Mouse (Mus musculus): ENCODE measurements around the gene Prcd.
"Not testable (repeated sequence)": the region's sequence is repeated elsewhere in the genome, so short reads cannot be mapped to it uniquely, and the experiment has no call there.

The Prcd gene

GRCm38 (mm10) chr11:116653234-116653633 lies at the start of gene Prcd:
Gene Prcd (plus strand): TSS chr11:116653534.
- in situ Hi-C loops (cut with MboI), result no loop called here

- in situ Hi-C loops (cut with MboI), result no loop called here
These were observed 49.2 kb upstream of the Prcd start for GRCm38 (mm10) chr11:116604097-116604496.

DNA sequence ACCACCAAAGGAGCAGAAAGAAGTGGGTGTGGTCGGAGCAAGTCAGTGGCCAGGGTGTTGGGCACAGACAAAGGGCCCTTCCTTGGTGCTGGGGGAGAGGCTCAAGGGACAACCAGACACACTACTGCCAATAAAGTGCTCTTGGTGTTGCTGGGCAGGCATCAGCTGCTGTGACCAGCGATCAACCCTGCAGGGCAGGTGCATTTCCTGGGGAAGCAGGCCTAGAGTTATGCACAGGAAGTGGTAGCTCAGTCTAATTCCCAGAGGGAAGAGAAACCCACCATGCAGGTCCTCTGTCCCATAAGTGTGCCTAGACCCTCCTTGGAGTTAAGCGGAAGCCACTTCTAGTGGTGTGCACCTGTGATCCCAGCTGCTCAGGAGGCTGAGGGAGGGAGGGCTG lies 45.6 kb upstream of the Prcd start:
- in situ Hi-C loops (cut with MboI), result no loop called here

- in situ Hi-C loops (cut with MboI), result no loop called here
These were observed 43.2 kb upstream of the Prcd start for GRCm38 (mm10) chr11:116609965-116610630.

GRCm38 (mm10) chr11:116611168-116611567 lies 42.2 kb upstream of the Prcd start:
- in situ Hi-C loops (cut with MboI), result not testable (repeated sequence)

DNA sequence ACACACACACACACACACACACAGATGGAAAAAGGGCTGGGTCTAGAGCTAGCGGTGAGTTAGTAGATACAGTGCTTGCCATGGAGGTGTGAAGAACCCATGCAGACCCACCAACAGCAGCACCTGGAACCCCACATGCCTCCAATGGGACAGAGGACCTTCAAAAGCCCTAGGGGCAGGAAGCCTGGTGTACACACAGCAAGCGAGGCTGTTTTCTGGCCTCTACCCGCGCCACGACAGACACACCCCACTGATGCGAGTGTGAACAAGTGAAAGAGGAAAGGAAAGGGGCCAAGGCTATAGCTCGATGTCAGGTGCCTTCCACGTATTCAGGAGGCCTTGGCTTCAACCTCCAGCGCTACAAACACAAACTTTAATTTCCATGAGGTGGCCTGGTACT lies 41.5 kb upstream of the Prcd start:
- in situ Hi-C loops (cut with MboI), result no loop called here

DNA sequence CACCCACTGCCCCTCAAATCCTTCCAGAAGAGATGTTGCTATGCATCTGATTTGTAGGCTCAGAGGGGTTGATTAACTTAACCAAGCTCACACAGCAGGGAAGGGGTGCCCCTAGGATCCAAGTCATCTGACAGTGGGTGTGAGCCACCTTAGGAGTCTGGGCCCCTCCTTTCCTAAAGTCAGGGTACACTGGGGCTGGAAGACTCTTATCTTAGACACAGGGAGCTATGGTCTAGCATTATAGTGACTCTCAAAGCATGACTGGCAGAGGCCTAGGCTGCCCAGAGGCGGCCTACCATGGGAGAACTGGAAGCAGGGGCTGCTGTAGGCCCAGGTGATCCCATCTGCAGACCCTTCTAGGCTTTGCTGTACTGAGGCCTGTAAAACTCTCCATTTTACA lies 40.8 kb upstream of the Prcd start:
- in situ Hi-C loops (cut with MboI), result no loop called here

- in situ Hi-C loops (cut with MboI), result no loop called here
These were observed 40.1 kb upstream of the Prcd start for GRCm38 (mm10) chr11:116613234-116613633.

DNA sequence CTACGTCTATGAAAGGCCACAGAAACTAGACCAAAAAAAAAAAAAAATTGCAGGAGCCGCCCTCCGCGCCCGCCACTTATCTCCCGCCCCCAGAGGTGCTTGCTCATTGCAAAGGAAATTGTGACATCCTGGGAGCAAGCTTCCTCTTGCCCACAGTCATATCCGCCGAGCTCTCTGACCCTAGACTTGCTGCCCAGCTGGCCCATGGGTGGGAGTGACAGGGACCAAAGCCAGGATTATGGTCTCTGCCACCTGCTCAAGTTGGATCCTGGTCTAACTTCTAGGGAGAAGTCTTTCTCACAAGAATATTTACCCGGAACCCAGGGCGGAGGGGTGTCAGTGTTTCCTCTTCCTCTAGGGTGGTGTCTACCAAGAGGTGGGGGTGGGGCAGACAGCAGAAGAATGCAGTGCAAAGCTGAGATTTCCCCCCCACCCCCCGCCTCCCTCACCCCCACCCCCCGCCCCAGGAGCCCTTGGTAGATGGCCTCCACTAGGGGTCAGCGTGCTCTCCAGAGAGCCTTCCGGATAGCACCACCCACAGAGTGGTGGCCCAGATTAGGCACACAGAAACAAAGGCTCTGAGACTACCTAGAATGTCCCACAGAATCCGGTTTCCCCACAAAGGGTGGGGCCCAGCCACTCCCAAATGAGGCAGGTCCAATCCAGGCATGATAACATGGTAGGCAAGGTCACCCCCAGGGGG lies 37.4 kb upstream of the Prcd start:
- in situ Hi-C loops (cut with MboI), result no loop called here

GRCm38 (mm10) chr11:116616438-116617118 lies 36.8 kb upstream of the Prcd start:
- in situ Hi-C loops (cut with MboI), result no loop called here

DNA sequence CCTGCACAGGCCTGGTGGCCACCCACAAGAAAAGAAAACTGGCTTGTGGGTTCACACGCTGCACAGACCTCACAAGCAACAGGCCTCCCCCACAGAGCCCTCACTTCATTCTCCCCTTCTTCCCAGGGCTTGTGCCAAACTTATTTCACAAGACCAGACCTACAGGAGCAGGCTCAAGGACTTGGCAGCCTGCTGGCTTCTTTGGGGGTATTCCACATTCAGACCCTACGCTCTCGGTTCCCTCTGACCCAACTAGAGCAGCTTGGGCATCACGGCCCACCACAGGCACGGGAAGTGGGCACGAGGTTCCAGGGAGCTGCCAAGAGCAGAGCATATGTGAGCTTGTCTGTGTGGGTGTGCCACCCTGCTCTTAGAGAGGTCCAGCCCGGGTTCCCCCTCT lies 35.7 kb upstream of the Prcd start:
- in situ Hi-C loops (cut with MboI), result no loop called here

DNA sequence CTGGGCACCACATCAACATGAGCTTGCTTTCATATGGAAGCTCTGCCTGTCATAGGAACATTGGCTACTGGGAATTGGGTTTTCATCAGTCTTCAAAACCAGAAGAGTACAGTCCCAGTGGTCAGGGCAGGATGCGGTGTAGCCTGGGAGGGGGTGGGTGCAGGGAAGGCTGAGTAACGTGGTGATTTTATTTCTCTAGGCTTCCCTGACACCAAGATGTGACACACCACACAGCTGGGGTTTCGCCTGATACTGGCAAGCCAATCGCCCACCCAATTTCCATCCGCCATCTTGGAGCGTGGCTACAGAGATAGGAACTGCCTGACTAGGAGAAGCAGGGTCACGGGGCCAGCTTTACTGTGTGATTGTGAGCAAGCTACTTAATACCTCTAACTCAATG lies 34.7 kb upstream of the Prcd start:
- in situ Hi-C loops (cut with MboI), result no loop called here

- in situ Hi-C loops (cut with MboI), result no loop called here
These were observed 34.2 kb upstream of the Prcd start for GRCm38 (mm10) chr11:116619156-116619555.

DNA sequence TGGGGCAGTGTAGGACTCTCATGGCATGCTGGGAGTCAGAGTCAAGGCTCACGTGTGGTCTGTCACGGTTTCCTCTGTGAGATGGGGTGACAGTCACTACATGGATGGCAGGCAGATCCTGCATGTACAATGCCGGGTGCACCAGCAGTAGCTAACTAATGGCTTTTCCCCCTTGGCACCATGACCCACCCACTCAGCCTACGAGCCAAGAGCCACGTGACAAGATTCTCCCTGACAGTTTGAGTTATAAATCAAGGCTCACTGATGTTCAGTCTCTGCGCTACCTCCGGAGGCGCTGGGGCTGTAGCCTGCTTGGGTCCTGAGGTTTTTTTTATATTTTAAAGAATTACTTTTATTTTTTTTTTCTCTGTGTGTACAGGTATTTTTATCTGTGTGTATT lies 33.8 kb upstream of the Prcd start:
- in situ Hi-C loops (cut with MboI), result no loop called here

- in situ Hi-C loops (cut with MboI), result no loop called here
These were observed 33.3 kb upstream of the Prcd start for GRCm38 (mm10) chr11:116620073-116620472.

GRCm38 (mm10) chr11:116620559-116621253 lies 32.6 kb upstream of the Prcd start:
- in situ Hi-C loops (cut with MboI), result no loop called here

DNA sequence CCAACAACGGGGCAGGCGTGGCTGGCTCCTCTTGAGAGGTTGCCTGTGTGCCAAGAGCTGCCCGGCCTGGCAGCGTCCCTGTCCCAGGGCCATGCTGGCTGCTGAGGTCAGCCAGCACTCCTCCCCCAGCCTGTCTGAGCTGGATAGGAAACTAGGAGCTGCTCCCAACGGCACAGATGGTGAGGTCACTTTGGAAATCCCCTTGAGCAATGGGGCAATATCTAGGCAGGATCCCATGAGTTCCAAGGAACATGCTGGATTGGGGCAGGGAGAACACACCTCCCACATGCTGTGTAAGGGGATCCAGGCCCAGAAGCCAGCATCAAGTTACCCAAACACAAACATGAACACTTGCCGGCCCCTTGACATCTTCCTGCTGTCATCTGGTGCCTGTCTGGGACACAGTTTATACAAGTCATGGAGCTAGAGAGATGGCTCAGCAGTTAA lies 32.1 kb upstream of the Prcd start:
- in situ Hi-C loops (cut with MboI), result no loop called here

GRCm38 (mm10) chr11:116623281-116624124 lies 29.8 kb upstream of the Prcd start:
- in situ Hi-C loops (cut with MboI), result no loop called here

DNA sequence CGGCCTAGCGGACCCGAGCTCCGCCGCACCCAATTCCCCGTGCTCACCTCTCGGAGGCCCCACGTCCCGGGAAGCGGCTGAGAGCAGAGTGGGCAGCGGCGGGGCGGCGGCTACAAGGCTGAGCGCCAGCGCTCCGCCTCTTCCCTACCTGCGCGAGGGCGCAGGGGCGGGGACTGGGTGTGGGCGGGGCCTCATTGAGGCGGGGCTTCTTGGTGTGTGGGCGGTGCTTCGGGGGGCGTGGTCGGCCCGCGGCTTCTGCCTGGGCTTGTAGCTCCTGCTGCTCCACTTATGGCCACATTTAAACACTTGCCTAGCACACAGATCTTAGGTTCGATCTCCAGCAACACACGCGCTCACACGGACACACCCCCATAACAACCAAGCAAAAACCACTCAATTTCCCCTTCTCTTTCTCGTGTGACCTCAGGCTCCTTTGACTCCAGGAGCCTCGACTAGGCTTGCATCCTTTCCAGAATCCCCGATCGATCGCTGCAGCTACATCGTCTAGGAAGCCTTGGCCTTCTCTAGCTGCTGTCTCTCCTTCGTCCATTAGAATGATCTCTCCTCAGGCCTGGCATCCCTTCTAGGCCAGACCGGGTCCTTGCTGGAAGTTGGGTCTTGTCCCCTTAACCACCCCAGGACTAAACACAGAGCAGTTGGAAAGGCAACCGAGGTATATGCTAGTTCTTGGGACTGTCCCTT lies 29.1 kb upstream of the Prcd start:
- in situ Hi-C loops (cut with MboI), result no loop called here

DNA sequence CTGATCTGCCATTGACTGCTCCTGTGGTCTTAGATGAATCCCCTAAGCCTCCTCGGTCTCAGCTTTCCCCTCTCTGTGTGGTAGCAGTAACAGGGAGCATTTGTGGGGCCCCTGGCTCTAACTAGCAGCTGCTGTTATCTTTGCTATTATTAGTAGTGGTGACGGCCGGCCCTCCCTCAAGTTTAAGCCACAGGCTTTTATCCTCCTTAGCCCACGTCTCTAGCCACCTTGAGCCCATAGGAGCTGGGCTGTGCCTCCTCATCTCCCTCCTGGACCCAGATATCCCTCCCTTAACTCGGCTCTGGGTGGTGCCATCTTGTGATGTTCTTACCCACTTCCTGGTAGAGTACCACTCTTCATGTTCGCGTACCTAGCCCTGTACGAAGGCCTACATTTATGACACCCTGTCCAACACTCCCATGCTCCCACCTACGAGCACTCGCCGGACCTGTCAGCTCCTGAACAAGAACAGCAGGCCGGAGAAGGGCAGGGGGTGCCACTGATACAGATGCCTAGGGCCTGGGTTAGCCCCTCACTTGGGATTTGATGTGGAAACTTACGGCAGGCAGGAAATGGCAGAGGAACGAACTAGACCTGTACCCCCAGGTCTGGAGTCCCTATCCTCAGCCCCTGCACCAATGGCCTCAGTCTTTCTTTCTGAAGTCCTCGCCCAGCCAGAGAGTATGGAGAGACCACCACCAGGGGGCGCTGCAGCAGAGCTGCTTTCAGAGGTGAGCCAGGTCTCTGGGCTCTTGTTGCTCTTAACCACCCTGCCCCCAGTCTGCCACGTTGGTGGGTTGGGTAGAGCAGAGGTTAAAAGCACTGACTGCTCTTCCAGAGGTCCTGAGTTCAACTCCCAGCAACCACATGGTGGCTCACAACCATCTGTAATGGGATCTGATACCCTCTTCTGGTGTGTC lies 28.0 kb upstream of the Prcd start:
- in situ Hi-C loops (cut with MboI), result loop anchor here (5.0 kb wide), 1 partner anchor 33 kb away; no protein-coding TSS in a partner anchor
